Mouse (Mus musculus) C2C12 (cell line): Measurements from ENCODE around the gene Stk40.

Experiments
- CEBPB ChIP-seq: IDR thresholded peaks from one replicate; pipeline ENCODE4 v1.6.1; 2011; ENCODE audit warnings: low read depth, mild to moderate bottlenecking, control low read depth, moderate library complexity
- CTCF ChIP-seq: IDR thresholded peaks from one replicate; pipeline ENCODE4 v1.5.1; 2011; ENCODE audit not compliant: control insufficient read depth, insufficient read depth, insufficient read length
- MAX ChIP-seq: IDR thresholded peaks from one replicate; pipeline ENCODE4 v1.6.1; 2011; ENCODE audit warnings: mild to moderate bottlenecking, control low read depth

DNA sequence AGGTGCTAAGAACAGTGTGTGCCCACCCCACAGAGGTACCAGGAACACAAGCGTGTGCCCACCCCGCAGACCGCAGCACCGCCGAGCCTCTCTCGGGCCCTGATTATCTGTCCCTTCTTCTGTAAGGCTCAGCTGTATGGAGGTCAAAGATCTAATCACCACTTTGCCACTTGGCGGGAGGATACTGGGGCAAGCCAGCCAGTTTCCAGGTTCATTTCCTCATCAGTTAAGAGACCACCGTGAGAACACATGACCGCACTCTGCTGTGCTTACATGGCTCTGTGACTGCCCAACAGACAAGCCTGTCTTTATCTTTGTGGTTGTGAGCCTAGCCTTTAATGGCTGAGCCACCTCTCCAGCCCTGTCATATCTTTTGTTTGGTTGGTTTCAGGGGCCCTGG is 20.7 kb upstream of the Stk40 start:
- TF ChIP-seq CTCF (no peak), CEBPB (no peak), MAX (no peak)
